ENCODE assay signal across 26 mouse cellular contexts in the genomic region with DNA sequence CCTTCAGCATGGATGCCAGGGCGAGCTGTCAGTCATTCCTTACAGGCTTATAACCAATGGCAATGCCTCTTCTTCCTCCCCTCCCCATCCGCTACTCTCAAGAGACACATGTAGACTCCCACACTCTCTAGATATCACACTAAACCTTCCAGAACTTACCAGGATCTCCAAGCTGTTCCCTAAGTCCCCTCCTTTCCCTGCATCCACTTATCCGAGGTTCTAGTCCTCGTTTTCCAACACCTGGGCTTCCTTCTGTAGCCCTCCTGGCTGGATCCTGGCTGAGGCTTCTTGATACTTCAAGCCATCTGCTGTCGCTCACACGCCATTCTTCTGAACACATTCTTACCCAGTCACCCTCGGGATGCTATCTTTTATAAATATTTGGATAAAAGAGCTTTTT.
DNase-seq lines count a peak whose midpoint lies in the region; ATAC-seq and TF ChIP-seq lines count a peak whose summit lies in the region.
"Had no signal": no experiment of that assay in that cellular context is flagged by ENCODE, and none has a peak within 500 bp of the region (broad histone marks: within the 10 kb centered on the region; RNA-seq: fewer than 3 reads in every experiment).

No protein-coding gene starts in this region.

- H3K9me3 ChIP-seq in lung, embryonic 14.5 days (ENCODE audit: low read depth, low read length) = no peaks in the 10 kb centered on the region
- H3K9me3 ChIP-seq in stomach, embryonic 15.5 days = no peaks in the 10 kb centered on the region
- no peaks in the 10 kb centered on the region for H3K9me3 ChIP-seq in stomach, postnatal 0 days (ENCODE audit: control insufficient read depth, low read length)
- H3K9me3 ChIP-seq: embryonic facial prominence, embryonic 10.5 days; embryonic facial prominence, embryonic 12.5 days; forebrain, embryonic 13.5 days; forebrain, embryonic 15.5 days; G1E had no signal

- H3K27me3 ChIP-seq in lung, embryonic 14.5 days (ENCODE audit: insufficient read depth, low read length) = no peaks in the 10 kb centered on the region
- H3K27me3 ChIP-seq in stomach, embryonic 15.5 days (replicated peaks) = no peaks in the 10 kb centered on the region
- no peaks in the 10 kb centered on the region for H3K27me3 ChIP-seq in stomach, postnatal 0 days (ENCODE audit: control insufficient read depth, insufficient read depth, low read length)
- H3K27me3 ChIP-seq: CH12.LX; embryonic facial prominence, embryonic 12.5 days; forebrain, embryonic 13.5 days; forebrain, embryonic 15.5 days; Patski had no signal

- no peak overlapping the region for H3K4me2 ChIP-seq in lung, embryonic 14.5 days
- no peak overlapping the region for H3K4me2 ChIP-seq in stomach, embryonic 15.5 days
- no peak overlapping the region for H3K4me2 ChIP-seq in stomach, postnatal 0 days (replicated peaks; ENCODE audit: low read depth)
- H3K4me2 ChIP-seq: embryonic facial prominence, embryonic 12.5 days; forebrain, embryonic 13.5 days; forebrain, embryonic 15.5 days had no signal

- no peaks in the 10 kb centered on the region for H3K36me3 ChIP-seq in lung, embryonic 14.5 days (ENCODE audit: insufficient read depth)
- no peaks in the 10 kb centered on the region for H3K36me3 ChIP-seq in stomach, embryonic 15.5 days
- H3K36me3 ChIP-seq in stomach, postnatal 0 days (ENCODE audit: control insufficient read depth, insufficient read depth, low read length) = no peaks in the 10 kb centered on the region
- H3K36me3 ChIP-seq: embryonic facial prominence, embryonic 12.5 days; forebrain, embryonic 15.5 days; G1E had no signal

- H3K27ac ChIP-seq in layer of hippocampus, adult 2 months = peak overlapping the region; percentile 28; the same call in 1 of the 2 replicates
- H3K27ac ChIP-seq in lung, embryonic 14.5 days (ENCODE audit: low read depth) = no peak overlapping the region
- H3K27ac ChIP-seq in stomach, embryonic 15.5 days = 0 out of 2 replicates have a peak overlapping the region, but pooled peaks have one; percentile 1
- H3K27ac ChIP-seq in stomach, postnatal 0 days (replicated peaks) = no peak overlapping the region
- H3K27ac ChIP-seq: embryonic facial prominence, embryonic 10.5 days; embryonic facial prominence, embryonic 12.5 days; forebrain, embryonic 13.5 days; forebrain, embryonic 15.5 days had no signal

- no peak for TF ChIP-seq CTCF in layer of hippocampus, adult 2 months (conservative IDR thresholded peaks at IDR 0.05)
- TF ChIP-seq CTCF in lung, embryonic 14.5 days (IDR thresholded peaks at IDR 0.05; ENCODE audit: low read depth) = no peak
- TF ChIP-seq CTCF in stomach, postnatal 0 days (IDR thresholded peaks at IDR 0.05; ENCODE audit: low read depth) = no peak

- no peak for DNase-seq in frontal cortex, postnatal 36 days (ENCODE audit: low spot score in 2 of 2)
- peak; percentile 39 to 55 for DNase-seq in layer of hippocampus, adult 2 months (ENCODE audit: low spot score in 2 of 2)
- no peak for DNase-seq in layer of hippocampus, postnatal 25 days (ENCODE audit: extremely low spot score in 1 of 2, low spot score in 1 of 2)
- DNase-seq in lung, embryonic 14.5 days = peak; percentile 14
- no peak for DNase-seq in lung, adult 18-20 months
- DNase-seq in stomach, postnatal 0 days (ENCODE audit: low spot score) = no peak
- DNase-seq: adrenal gland, adult 8-10 months; adrenal gland, postnatal 14 days; adrenal gland, postnatal 36 days; B cell, adult 2 months; cerebellum, adult 11 months; cerebellum, adult 18-20 months; cerebellum, adult 8-10 months; cerebellum, adult 9-11 months; cerebellum, postnatal 25 days had no signal

- H3K4me3 ChIP-seq in layer of hippocampus, adult 2 months = no peak overlapping the region
- H3K4me3 ChIP-seq in lung, embryonic 14.5 days (ENCODE audit: low read depth, low read length) = no peak overlapping the region
- no peak overlapping the region for H3K4me3 ChIP-seq in stomach, embryonic 15.5 days (replicated peaks)
- no peak overlapping the region for H3K4me3 ChIP-seq in stomach, postnatal 0 days (ENCODE audit: low read depth, low read length)
- H3K4me3 ChIP-seq: embryonic facial prominence, embryonic 10.5 days; embryonic facial prominence, embryonic 12.5 days; forebrain, embryonic 13.5 days; forebrain, embryonic 15.5 days had no signal

- H3K9ac ChIP-seq in lung, embryonic 14.5 days = no peak overlapping the region
- no peak overlapping the region for H3K9ac ChIP-seq in stomach, embryonic 15.5 days
- H3K9ac ChIP-seq in stomach, postnatal 0 days (ENCODE audit: low read length) = no peak overlapping the region
- H3K9ac ChIP-seq: embryonic facial prominence, embryonic 12.5 days; forebrain, embryonic 13.5 days; forebrain, embryonic 15.5 days had no signal

- peak; percentile 58 for ATAC-seq in frontal cortex, adult (ENCODE audit: low TSS enrichment)
- 0 out of 2 replicates have a peak, but pooled peaks have one; percentile 9 for ATAC-seq in lung, embryonic 14.5 days (ENCODE audit: insufficient read depth)
- ATAC-seq in stomach, embryonic 15.5 days (ENCODE audit: insufficient read depth, low FRiP score, low read depth) = peak; percentile 15; the same call in 1 of the 2 replicates
- ATAC-seq in stomach, postnatal 0 days (ENCODE audit: low FRiP score, low TSS enrichment) = no peak
- ATAC-seq: activated CD4-positive, CD25-positive, alpha-beta regulatory T cell, adult 4 months; CD4-positive, CD25-positive, alpha-beta regulatory T cell, adult 4 months; forebrain, embryonic 13.5 days; forebrain, embryonic 15.5 days; Patski had no signal

- 0 out of 2 replicates have a peak, but pooled peaks cover 2% of the 10 kb centered on the region for H3K4me1 ChIP-seq in lung, embryonic 14.5 days (ENCODE audit: insufficient read depth)
- H3K4me1 ChIP-seq in stomach, embryonic 15.5 days = no peaks in the 10 kb centered on the region
- H3K4me1 ChIP-seq in stomach, postnatal 0 days (replicated peaks; ENCODE audit: control insufficient read depth, insufficient read depth) = no peaks in the 10 kb centered on the region
- H3K4me1 ChIP-seq: embryonic facial prominence, embryonic 10.5 days; embryonic facial prominence, embryonic 12.5 days; forebrain, embryonic 13.5 days; forebrain, embryonic 15.5 days had no signal

- 45% methylated on average over 7 of the region's 7 CpGs for WGBS in lung, embryonic 14.5 days
- WGBS in stomach, embryonic 15.5 days = 46% methylated on average over 7 of the region's 7 CpGs
- 44% methylated on average over 7 of the region's 7 CpGs for WGBS in stomach, postnatal 0 days

- TF ChIP-seq EP300 in stomach, postnatal 0 days (optimal IDR thresholded peaks at IDR 0.05) = no peak

Comparison
In these comparisons a context has a peak if more than half of its experiments do, and no peak if none do; other contexts are left out.
1. DNase-seq: peak in layer of hippocampus, adult 2 months (2 of 2) and lung, embryonic 14.5 days (single experiment); none in frontal cortex, postnatal 36 days (0 of 2), layer of hippocampus, postnatal 25 days (0 of 2), lung, adult 18-20 months (0 of 2) and stomach, postnatal 0 days (single experiment).
2. H3K27ac ChIP-seq: peak in layer of hippocampus, adult 2 months (single experiment) and stomach, embryonic 15.5 days (single experiment); none in lung, embryonic 14.5 days (single experiment) and stomach, postnatal 0 days (single experiment).